Mouse (Mus musculus) gastrocnemius, postnatal 4 days (tissue): ENCODE results near the gene Taf8. TPM values are rescaled to one million over a fixed set of nuclear protein-coding genes. Genes with fewer than 3 reads are reported as not detected.
"Not testable (repeated sequence)": the region's sequence is repeated elsewhere in the genome, so short reads cannot be mapped to it uniquely, and the experiment has no call there.

Experiments used
- DNase-seq, 2 experiments: peaks; one replicate each; pipeline ENCODE4 v3.0.0; 2021 to 2022; ENCODE audit warnings: low spot score in 2 of 2, mixed read lengths in 2 of 2
- total RNA-seq, 2 experiments: library from RNA; stranded (reverse); gene quantifications; 2 replicates each; pipeline ENCODE4 v1.2.3; 2021

The Taf8 gene
- total RNA-seq, 2 experiments from 2014 or later: 11.9 to 12.5 TPM

GRCm38 (mm10) chr17:47521551-47522258, 19.6 kb upstream of the Taf8 start:
- peak; percentile 56 to 69 for DNase-seq

GRCm38 (mm10) chr17:47518205-47518604, 16.1 kb upstream of the Taf8 start:
- peak in 1 of 2 experiments; percentile 61 for DNase-seq

- no peak for DNase-seq
Measured at GRCm38 (mm10) chr17:47516232-47516631, 14.1 kb upstream of the Taf8 start.

DNA sequence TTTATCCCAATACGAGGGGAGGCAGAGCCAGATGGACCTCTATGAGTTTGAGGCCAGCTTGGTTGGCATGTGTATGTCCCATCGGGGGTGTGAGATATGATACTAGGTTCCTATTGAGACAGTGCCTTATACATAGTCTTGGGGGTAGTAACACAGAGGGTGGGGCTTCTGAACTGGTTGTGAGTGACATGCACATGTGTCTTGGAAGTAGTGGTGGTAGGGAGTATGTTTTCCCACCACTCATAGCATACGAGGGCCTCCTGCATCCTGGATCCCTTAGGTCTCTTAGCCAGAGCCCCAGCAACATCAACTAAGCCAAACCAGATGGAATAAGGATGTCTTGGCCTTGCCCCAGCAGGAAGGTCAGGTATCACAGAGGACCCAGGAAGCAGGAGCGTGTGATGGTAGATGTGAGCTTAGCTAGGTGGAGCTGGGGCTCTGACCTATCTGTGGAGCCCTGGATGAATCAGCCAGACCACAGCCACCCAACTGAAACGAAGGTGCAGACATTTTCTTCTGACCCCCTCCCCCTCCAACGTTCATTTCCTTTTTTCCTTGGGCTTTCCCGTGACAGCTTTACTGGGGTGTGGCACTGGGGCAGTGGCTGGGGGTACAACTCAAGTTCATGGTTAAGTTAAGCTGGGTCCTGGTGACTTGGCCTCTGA, 13.2 kb upstream of the Taf8 start:
- DNase-seq: no peak

- peak in 1 of 2 experiments; percentile 62 for DNase-seq
Measured at GRCm38 (mm10) chr17:47512956-47513775, 11.1 kb upstream of the Taf8 start.

GRCm38 (mm10) chr17:47511111-47512020, 9.3 kb upstream of the Taf8 start:
- peak; percentile 97 to 98 for DNase-seq

DNA sequence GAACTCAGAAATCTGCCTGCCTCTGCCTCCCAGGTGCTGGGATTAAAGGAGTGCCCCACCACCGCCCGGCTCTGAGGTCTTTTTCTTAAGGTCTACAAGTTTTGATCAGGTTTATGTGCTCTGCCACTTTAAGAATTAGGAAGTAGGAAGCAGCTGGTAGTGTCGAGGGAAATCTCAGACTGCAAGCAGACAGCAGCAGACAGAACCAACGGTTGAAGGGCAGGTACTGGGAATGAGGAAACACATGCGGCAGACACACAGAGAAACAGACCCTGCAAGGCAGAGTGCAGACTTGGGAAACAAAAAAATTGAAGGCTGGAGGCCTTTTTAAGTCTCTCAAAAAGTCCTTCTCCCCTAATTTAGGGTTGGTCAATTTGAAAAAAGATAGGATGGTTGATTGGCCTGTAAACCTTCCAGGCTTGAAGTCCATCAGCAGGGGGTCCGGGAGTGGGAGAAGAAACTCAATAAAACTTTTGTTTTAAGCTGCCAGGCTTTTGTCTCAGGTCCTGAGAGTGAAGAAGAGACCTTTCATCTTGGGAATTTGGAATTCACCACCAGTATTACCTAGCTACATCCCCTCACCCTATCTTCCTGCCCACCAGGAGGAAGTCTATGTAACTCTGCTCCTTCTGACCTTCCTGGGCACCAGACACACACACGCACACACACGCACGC, 7.1 kb upstream of the Taf8 start:
- no peak for DNase-seq

GRCm38 (mm10) chr17:47508012-47508608, 6.0 kb upstream of the Taf8 start:
- peak; percentile 46 to 83 for DNase-seq

- no peak for DNase-seq
Measured at GRCm38 (mm10) chr17:47507523-47507922, 5.4 kb upstream of the Taf8 start.

DNA sequence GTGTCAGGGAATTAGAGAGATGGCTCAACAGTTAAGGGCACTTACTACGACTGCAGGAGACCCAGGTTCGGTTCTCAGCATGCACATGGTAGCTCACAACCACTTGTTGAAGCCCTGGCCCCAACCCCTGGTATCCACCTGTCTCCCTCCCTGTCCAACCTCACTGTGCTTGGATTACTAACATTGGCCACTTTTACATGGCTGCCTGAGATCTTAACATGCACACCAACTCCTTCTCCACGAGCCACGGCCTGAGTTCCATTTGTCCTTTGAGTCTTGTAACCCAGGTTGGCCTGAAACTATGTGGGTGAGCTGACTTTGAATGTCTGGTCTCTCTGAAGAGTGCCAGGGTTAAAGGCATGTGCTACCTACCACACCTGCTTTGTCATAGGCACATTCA, 4.6 kb upstream of the Taf8 start:
- no peak for DNase-seq

DNA sequence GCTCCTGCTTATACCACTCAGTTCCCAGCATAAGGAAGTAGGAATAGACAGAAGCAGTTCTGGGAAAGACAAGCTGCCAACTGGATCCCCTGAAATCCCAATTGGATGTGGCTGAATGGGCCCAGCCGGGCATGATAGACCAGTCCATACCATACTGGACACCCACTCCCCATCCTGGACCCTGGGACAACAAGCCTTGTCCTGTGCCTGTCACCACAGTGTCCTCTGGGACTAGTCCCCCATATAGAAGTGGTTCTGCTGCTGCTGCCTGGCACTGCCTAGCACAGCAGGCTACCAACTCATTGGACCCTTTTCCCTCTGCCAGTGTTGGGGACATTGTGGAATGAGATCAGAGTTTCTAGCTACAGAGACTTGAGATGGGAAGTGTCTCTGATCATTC, 4.0 kb upstream of the Taf8 start:
- DNase-seq: no peak

GRCm38 (mm10) chr17:47505566-47505965, 3.5 kb upstream of the Taf8 start:
- no peak for DNase-seq

- peak in 1 of 2 experiments; percentile 66 for DNase-seq
Measured at GRCm38 (mm10) chr17:47504941-47505346, 2.9 kb upstream of the Taf8 start, which contains the start of gene Ccnd3. Gene Ccnd3 (plus strand): TSS chr17:47505051.

DNA sequence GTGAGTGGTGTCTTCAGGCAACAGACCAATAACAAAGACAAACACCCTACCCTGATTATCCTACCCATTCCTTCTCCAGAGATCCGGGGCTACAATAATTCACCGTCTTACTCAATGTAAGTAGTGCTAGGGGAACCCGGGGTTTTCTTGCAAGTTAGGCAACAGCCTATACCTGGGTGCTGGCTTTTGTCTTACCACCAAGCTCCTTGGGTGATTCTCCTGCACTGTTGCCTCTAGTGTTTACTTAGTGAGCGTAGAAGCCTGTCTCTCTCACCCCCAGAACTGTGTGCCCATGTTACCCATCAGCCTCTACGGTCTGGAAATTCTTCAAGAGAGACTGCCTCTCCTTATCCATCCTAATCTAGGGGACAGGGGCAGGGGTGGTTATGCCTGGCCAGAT, 2.1 kb upstream of the Taf8 start:
- DNase-seq: no peak

- no peak for DNase-seq
Measured at GRCm38 (mm10) chr17:47503689-47504088, 1.6 kb upstream of the Taf8 start.

- DNase-seq: not testable (repeated sequence)
Measured at GRCm38 (mm10) chr17:47502707-47503045, 584 bp upstream of the Taf8 start.

DNA sequence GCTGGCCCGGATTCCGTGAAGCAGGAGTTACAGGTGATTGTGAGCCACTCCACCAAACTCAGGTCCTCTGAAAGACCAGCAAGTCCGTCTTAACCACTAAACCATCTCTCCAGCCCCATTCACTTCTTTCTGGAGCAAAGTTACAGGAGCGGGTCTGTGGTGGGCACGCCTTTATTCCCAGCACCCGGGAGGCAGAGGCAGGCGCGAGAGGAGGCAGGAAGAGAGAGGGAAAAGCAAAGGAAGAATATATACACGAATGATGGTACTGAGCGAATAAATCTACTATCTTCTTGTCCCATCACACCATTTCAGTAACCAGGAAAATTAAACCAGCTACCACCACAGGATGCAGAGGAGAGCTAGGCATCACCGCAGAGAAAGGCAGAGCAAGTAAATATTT, 561 bp downstream of the Taf8 start:
- DNase-seq: no peak

DNA sequence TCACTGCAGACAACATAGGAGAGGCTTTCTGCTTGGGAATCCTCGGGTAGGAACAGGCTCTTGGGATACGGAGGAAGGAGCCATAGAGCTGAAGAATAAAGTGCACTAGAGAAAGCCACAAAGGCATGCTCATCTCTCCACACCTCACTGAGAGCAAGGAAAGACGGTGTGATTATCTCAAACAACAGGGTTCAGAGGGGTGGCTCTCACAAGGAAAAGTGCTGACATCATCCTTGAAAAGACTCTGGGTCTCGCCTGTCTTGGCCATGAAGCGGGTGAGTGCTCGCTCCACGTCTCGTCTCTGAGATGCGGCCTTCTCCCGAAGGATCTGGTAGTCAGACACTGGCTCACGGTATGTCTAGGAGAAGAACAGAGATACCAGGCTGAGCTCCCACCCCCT, 8.0 kb downstream of the Taf8 start:
- no peak for DNase-seq

DNA sequence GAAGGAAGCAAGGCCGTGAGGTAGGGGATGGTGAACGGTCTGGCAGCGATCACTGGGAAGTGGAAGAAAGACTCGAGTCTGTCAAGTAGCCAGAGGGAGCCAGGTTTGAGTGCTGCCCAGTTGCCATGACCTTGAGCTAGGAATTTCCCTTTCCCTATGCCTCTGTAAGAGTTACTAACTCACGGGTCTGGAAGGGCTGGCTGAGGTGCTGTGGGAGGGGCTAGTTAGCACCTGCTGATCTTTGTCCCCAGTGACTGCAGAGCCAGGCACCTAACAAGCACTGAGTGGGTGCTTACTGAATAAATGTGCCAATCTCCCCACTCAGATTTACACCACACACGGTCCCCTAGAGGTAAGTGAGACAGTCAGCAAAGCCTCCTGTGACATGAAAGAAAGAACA, 8.4 kb downstream of the Taf8 start:
- DNase-seq: no peak

DNA sequence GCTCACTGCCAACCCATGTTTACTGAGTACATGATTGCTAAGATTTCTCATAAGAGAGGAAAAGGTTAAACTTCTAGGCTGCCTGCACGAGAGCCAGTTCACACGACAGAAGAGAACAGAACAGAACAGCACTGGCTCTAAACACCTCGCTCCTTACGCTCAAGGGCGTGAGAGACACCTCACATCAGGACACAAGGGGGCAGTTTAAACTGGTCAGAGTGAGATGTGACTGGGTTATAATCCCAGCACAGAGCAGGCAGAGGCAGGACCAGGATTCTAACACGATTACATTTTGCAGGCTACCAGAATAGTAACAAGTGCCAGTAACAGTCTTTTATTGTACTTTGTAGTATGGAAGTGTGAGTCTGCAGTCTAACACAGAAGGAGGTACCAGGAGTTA, 9.4 kb downstream of the Taf8 start:
- DNase-seq: no peak
